Mouse (Mus musculus): ENCODE measurements around the gene Zfyve27.

GRCm38 (mm10) chr19:42243401-42243800, 79.7 kb downstream of the Zfyve27 start:
- no peak for TF ChIP-seq POLR2A (IDR thresholded peaks at IDR 0.05; ENCODE audit: borderline replicate concordance, extremely low read depth, insufficient read depth, insufficient read length, poor library complexity, severe bottlenecking)
- no peak for TF ChIP-seq CTCF (IDR thresholded peaks at IDR 0.05; ENCODE audit: borderline replicate concordance, extremely low read depth, insufficient read depth, insufficient read length)
